Mouse (Mus musculus) embryonic fibroblast, embryonic 13.5 days (primary cell): Measurements from ENCODE around the gene Map2k6.

Experiments
- CTCF ChIP-seq: IDR thresholded peaks from 2 replicates; pipeline ENCODE4 v1.5.1; 2011; ENCODE audit warnings: mild to moderate bottlenecking, control low read depth, low read length, moderate library complexity, borderline replicate concordance; ENCODE audit not compliant: insufficient read depth
- POLR2A ChIP-seq: IDR thresholded peaks from 2 replicates; pipeline ENCODE4 v1.6.1; 2011; ENCODE audit warnings: low read depth, mild to moderate bottlenecking, control low read depth, low read length, moderate library complexity

GRCm38 (mm10) chr11:110463801-110464200, 64.9 kb downstream of the Map2k6 start:
- TF ChIP-seq CTCF (no peak), POLR2A (no peak)
